Mouse (Mus musculus): ENCODE measurements around the gene Fam189a2. TPM values are rescaled to one million over a fixed set of nuclear protein-coding genes. Genes with fewer than 3 reads are reported as not detected.
A peak's percentile ranks its signal among the peaks of the same experiment; 100 is the strongest.

Fam189a2 gene
- polyA plus RNA-seq (2012; rRNA removed) = 18.0 and 20.3 TPM in 2 replicates

GRCm38 (mm10) chr19:24030871-24031556 is at the start of gene Fam189a2:
Gene Fam189a2 (minus strand): TSS chr19:24031019.
- Histone ChIP-seq H3K4me1 (ENCODE audit: control insufficient read depth, insufficient read depth, low read length) (no peaks in the 10 kb centered on the region; the same call in 1 of the 2 replicates), H3K27ac (ENCODE audit: insufficient read depth, low read length) (no peak within 1 kb of the TSS), H3K4me3 (ENCODE audit: insufficient read depth, low read length) (peak within 1 kb of the TSS; percentile 66)
- TF ChIP-seq POLR2A (IDR thresholded peaks at IDR 0.05; ENCODE audit: extremely low read depth, insufficient read depth, low read length) = no peak
- no peak for TF ChIP-seq CTCF (IDR thresholded peaks at IDR 0.05; ENCODE audit: extremely low read depth, insufficient read depth, low read length)

- H3K4me3 ChIP-seq (ENCODE audit: insufficient read depth, low read length) = no peak overlapping the region
- TF ChIP-seq CTCF (IDR thresholded peaks at IDR 0.05; ENCODE audit: extremely low read depth, insufficient read depth, low read length) = no peak
- no peak for TF ChIP-seq POLR2A (IDR thresholded peaks at IDR 0.05; ENCODE audit: extremely low read depth, insufficient read depth, low read length)
- H3K4me1 ChIP-seq (ENCODE audit: control insufficient read depth, insufficient read depth, low read length) = no peaks in the 10 kb centered on the region
- H3K27ac ChIP-seq (ENCODE audit: insufficient read depth, low read length) = no peak overlapping the region
Measured at GRCm38 (mm10) chr19:24077658-24078057, 46.8 kb upstream of the Fam189a2 start.

- TF ChIP-seq POLR2A (IDR thresholded peaks at IDR 0.05; ENCODE audit: extremely low read depth, insufficient read depth, low read length) (no peak), CTCF (IDR thresholded peaks at IDR 0.05; ENCODE audit: extremely low read depth, insufficient read depth, low read length) (no peak)
- H3K4me1 ChIP-seq (ENCODE audit: control insufficient read depth, insufficient read depth, low read length) = no peaks in the 10 kb centered on the region
Measured at GRCm38 (mm10) chr19:24076536-24076935, 45.7 kb upstream of the Fam189a2 start.

GRCm38 (mm10) chr19:24075927-24076326 is 45.1 kb upstream of the Fam189a2 start:
- no peaks in the 10 kb centered on the region for H3K4me1 ChIP-seq (ENCODE audit: control insufficient read depth, insufficient read depth, low read length)

More at GRCm38 (mm10) chr19:24076536-24076935, 45.7 kb upstream of the Fam189a2 start:
- no peak overlapping the region for H3K27ac ChIP-seq (ENCODE audit: insufficient read depth, low read length)
- H3K4me3 ChIP-seq (ENCODE audit: insufficient read depth, low read length) = no peak overlapping the region

GRCm38 (mm10) chr19:24073155-24073554 is 42.3 kb upstream of the Fam189a2 start:
- TF ChIP-seq CTCF (IDR thresholded peaks at IDR 0.05; ENCODE audit: extremely low read depth, insufficient read depth, low read length) = no peak
- TF ChIP-seq POLR2A (IDR thresholded peaks at IDR 0.05; ENCODE audit: extremely low read depth, insufficient read depth, low read length) = no peak
- Histone ChIP-seq H3K4me1 (ENCODE audit: control insufficient read depth, insufficient read depth, low read length) (no peaks in the 10 kb centered on the region), H3K27ac (ENCODE audit: insufficient read depth, low read length) (no peak overlapping the region), H3K4me3 (ENCODE audit: insufficient read depth, low read length) (no peak overlapping the region)

More at GRCm38 (mm10) chr19:24075927-24076326, 45.1 kb upstream of the Fam189a2 start:
- Histone ChIP-seq H3K27ac (ENCODE audit: insufficient read depth, low read length) (no peak overlapping the region), H3K4me3 (ENCODE audit: insufficient read depth, low read length) (no peak overlapping the region)
- no peak for TF ChIP-seq CTCF (IDR thresholded peaks at IDR 0.05; ENCODE audit: extremely low read depth, insufficient read depth, low read length)
- no peak for TF ChIP-seq POLR2A (IDR thresholded peaks at IDR 0.05; ENCODE audit: extremely low read depth, insufficient read depth, low read length)

DNA sequence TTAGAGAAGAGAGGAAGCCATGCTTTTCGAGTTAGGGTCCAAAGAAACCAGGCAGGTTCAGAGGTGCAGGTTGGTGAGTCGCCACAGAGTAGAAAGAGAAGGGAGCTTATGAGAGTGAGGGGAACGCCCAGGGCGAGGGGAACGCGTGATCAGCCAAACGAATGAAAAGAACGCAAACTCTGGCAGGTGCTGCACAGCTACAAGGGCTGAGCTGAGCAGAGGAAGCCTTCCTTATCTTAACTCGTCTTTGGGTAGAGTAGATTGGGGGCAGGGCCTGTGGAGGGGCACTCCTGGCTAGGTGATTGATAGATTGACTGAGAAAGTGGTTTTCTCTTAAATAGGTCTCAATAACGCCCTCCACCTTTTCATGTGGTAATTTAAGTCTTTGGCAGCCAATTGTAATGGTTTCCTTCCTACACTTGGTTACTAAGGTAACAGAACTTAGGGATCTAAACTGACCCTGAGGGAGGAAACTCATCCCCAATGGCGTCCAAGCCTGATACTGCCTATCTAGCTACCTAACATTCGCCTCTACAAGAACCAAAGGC is 33.6 kb upstream of the Fam189a2 start:
- TF ChIP-seq POLR2A (IDR thresholded peaks at IDR 0.05; ENCODE audit: extremely low read depth, insufficient read depth, low read length) (no peak), CTCF (IDR thresholded peaks at IDR 0.05; ENCODE audit: extremely low read depth, insufficient read depth, low read length) (no peak)
- Histone ChIP-seq H3K4me1 (ENCODE audit: control insufficient read depth, insufficient read depth, low read length) (no peaks in the 10 kb centered on the region), H3K4me3 (ENCODE audit: insufficient read depth, low read length) (no peak overlapping the region), H3K27ac (ENCODE audit: insufficient read depth, low read length) (no peak overlapping the region)

- TF ChIP-seq CTCF (IDR thresholded peaks at IDR 0.05; ENCODE audit: extremely low read depth, insufficient read depth, low read length) (no peak), POLR2A (IDR thresholded peaks at IDR 0.05; ENCODE audit: extremely low read depth, insufficient read depth, low read length) (no peak)
- no peaks in the 10 kb centered on the region for H3K4me1 ChIP-seq (ENCODE audit: control insufficient read depth, insufficient read depth, low read length)
- H3K27ac ChIP-seq (ENCODE audit: insufficient read depth, low read length) = no peak overlapping the region
- no peak overlapping the region for H3K4me3 ChIP-seq (ENCODE audit: insufficient read depth, low read length)
Measured at GRCm38 (mm10) chr19:24063585-24063984, 32.8 kb upstream of the Fam189a2 start.

- TF ChIP-seq POLR2A (IDR thresholded peaks at IDR 0.05; ENCODE audit: extremely low read depth, insufficient read depth, low read length) = no peak
- TF ChIP-seq CTCF (IDR thresholded peaks at IDR 0.05; ENCODE audit: extremely low read depth, insufficient read depth, low read length) = no peak
- H3K27ac ChIP-seq (ENCODE audit: insufficient read depth, low read length) = no peak overlapping the region
- H3K4me1 ChIP-seq (ENCODE audit: control insufficient read depth, insufficient read depth, low read length) = no peaks in the 10 kb centered on the region
- no peak overlapping the region for H3K4me3 ChIP-seq (ENCODE audit: insufficient read depth, low read length)
Measured at GRCm38 (mm10) chr19:24058851-24059250, 28.0 kb upstream of the Fam189a2 start.

DNA sequence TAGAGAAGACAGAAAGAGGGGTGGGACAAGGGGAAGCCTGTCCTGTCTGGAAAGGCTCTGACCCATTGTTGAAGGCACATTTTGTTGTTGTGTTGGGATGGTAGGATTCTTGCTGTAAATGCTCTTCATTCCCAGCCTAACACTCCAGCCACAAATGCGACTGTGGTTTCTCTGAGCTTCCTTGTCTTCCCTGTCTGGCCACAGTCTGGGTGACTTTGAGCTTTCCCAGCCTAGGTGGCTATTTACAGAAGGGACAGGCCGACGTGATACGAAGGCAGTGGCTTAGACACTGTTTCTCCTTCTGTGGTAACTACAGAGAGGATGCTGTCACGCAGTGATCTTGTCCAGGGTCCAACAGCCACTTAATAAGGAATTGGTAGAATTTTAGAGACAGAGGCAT is 27.2 kb upstream of the Fam189a2 start:
- no peaks in the 10 kb centered on the region for H3K4me1 ChIP-seq (ENCODE audit: control insufficient read depth, insufficient read depth, low read length)
- TF ChIP-seq CTCF (IDR thresholded peaks at IDR 0.05; ENCODE audit: extremely low read depth, insufficient read depth, low read length) = no peak
- H3K27ac ChIP-seq (ENCODE audit: insufficient read depth, low read length) = no peak overlapping the region
- no peak overlapping the region for H3K4me3 ChIP-seq (ENCODE audit: insufficient read depth, low read length)

DNA sequence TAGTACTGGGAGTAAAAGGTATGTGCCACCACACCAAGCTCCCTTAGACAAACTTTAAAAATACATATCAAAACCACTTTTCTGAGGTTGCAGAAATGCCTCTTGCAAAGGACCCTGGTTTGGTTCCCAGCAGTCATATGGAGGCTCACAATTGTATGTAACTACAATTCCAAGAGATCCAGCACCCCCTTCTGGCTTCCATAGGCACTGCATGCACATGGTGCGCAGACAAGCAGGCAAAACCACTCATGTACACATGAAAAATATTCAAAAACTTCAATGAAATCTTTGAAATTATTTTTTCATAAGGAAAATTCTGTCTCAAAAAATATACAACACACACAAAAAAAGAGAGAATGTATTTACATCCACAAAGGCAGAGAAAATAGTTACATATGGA is 26.1 kb upstream of the Fam189a2 start:
- no peaks in the 10 kb centered on the region for H3K4me1 ChIP-seq (ENCODE audit: control insufficient read depth, insufficient read depth, low read length)
- no peak overlapping the region for H3K4me3 ChIP-seq (ENCODE audit: insufficient read depth, low read length)
- H3K27ac ChIP-seq (ENCODE audit: insufficient read depth, low read length) = no peak overlapping the region
- TF ChIP-seq POLR2A (IDR thresholded peaks at IDR 0.05; ENCODE audit: extremely low read depth, insufficient read depth, low read length) (no peak), CTCF (IDR thresholded peaks at IDR 0.05; ENCODE audit: extremely low read depth, insufficient read depth, low read length) (0 out of 2 replicates have a peak, but pooled peaks have one; percentile 2)

Measured in cortical plate, adult 2 months (tissue).